Mouse (Mus musculus) spleen, adult 2 months (tissue): ENCODE measurements around the gene Pomp.

Experiments
- CTCF ChIP-seq: fragments of 200-500 bp; IDR thresholded peaks from 2 replicates; pipeline ENCODE4 v1.5.1; 2011; ENCODE audit warnings: mild to moderate bottlenecking, inconsistent platforms; ENCODE audit not compliant: insufficient read depth, insufficient read length, insufficient replicate concordance; ENCODE audit errors: extremely low read depth
- POLR2A ChIP-seq: fragments of 200-500 bp; IDR thresholded peaks from 2 replicates; pipeline ENCODE4 v1.6.1; 2011; ENCODE audit warnings: low read depth, low read length, inconsistent platforms

DNA sequence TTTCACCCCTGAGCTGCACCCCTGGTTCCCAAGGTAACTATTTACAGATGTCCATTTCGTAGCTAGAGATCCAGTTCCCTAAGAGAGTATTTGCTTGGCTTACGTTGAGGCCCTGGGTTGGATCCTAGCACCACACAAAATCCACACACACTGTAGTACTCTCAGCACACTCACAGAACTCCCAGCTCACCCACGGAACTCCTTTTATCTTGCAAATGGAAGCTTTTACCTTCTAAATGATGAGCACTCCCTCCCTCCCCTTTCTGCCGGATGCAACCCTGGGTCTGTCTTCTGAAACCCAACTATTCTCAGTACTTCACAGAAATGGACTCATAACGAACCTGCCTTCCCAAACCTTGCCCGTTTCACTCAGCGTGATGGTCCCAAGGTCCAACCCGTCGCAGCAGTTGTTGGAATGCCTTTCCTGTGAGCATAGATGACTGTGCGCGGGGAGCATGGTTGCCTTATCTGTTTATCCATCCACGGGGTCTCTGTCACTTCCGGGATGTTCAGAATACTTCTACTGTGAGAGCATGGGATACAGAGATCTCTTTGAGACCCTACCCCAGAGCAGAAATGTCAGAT lies 36.1 kb upstream of the Pomp start:
- TF ChIP-seq POLR2A = no peak
- TF ChIP-seq CTCF = no peak
